Mouse (Mus musculus) bone marrow, adult 2 months (tissue): ENCODE data around the gene Hif3a. TPM values are rescaled to one million over a fixed set of nuclear protein-coding genes. Genes with fewer than 3 reads are reported as not detected.

Experiments
- H3K27ac ChIP-seq: fragments of 200-500 bp; 2 replicates; pipeline ENCODE4 v1.5.1; 2012; ENCODE audit warnings: low read depth, mild to moderate bottlenecking, control low read depth, inconsistent platforms, low read length; ENCODE audit not compliant: control insufficient read depth, poor library complexity, insufficient read depth
- H3K4me1 ChIP-seq: fragments of 200-500 bp; 2 replicates; pipeline ENCODE4 v1.6.1; 2011; ENCODE audit warnings: low read length; ENCODE audit not compliant: control insufficient read depth, insufficient read depth
- H3K4me3 ChIP-seq: fragments of 200-500 bp; replicated peaks from 2 replicates; pipeline ENCODE3; 2011; ENCODE audit warnings: mild to moderate bottlenecking, low read depth, low read length, control low read depth; ENCODE audit not compliant: control insufficient read depth
- CTCF ChIP-seq: fragments of 200-500 bp; IDR thresholded peaks from 2 replicates; pipeline ENCODE4 v1.5.1; 2011; ENCODE audit warnings: low read length, control low read depth; ENCODE audit not compliant: control insufficient read depth, insufficient read depth
- POLR2A ChIP-seq: fragments of 200-500 bp; IDR thresholded peaks from 2 replicates; pipeline ENCODE4 v1.6.1; 2011; ENCODE audit warnings: low read depth, mild to moderate bottlenecking, control low read depth, low read length, borderline replicate concordance; ENCODE audit not compliant: control insufficient read depth
- WGBS: fragments of 180-500 bp; shearing (Covaris S2); methylation state at CpG from one replicate; pipeline ENCODE4 v1.1.7; 2018; 5-methylcytosine and 5-hydroxymethylcytosine counted together
- polyA plus RNA-seq: library from polyadenylated mRNA; stranded (reverse); fragments of >200 nt; gene quantifications from 2 replicates; pipeline ENCODE4 v1.2.4, GENCODE M21; 2011; ENCODE audit warnings: low replicate concordance; ENCODE audit not compliant: missing spikeins, insufficient read depth, insufficient read length

The Hif3a gene
- polyA plus RNA-seq, 1 experiment = 1.8 TPM

- H3K4me1 ChIP-seq = peaks cover 7% of the 10 kb centered on the region
- TF ChIP-seq CTCF (no peak), POLR2A (no peak)
- no peak overlapping the region for H3K27ac ChIP-seq
- WGBS = 64% methylated on average over 7 of the region's 7 CpGs
- no peak overlapping the region for H3K4me3 ChIP-seq
These were observed 32.0 kb downstream of the Hif3a start for GRCm38 (mm10) chr7:17030239-17030638.

GRCm38 (mm10) chr7:17028923-17029322 is 33.3 kb downstream of the Hif3a start:
- WGBS = 84% methylated on average over 7 of the region's 7 CpGs
- H3K27ac ChIP-seq = no peak overlapping the region

GRCm38 (mm10) chr7:17027588-17028343 is 34.5 kb downstream of the Hif3a start, which contains the start of gene Ppp5c:
Ppp5c (minus strand) TSS chr7:17027924.
- TF ChIP-seq CTCF (no peak), POLR2A (0 out of 2 replicates have a peak, but pooled peaks have one; percentile 38)
- H3K27ac ChIP-seq = peak within 1 kb of the TSS; percentile 74
- under 1% methylated on average over 58 of the region's 58 CpGs for WGBS
- peak within 1 kb of the TSS; percentile 86 for H3K4me3 ChIP-seq
- peaks cover 15% of the 10 kb centered on the region for H3K4me1 ChIP-seq

More at GRCm38 (mm10) chr7:17028923-17029322, 33.3 kb downstream of the Hif3a start:
- TF ChIP-seq POLR2A (no peak), CTCF (no peak)
- Histone ChIP-seq H3K4me1 (peaks cover 10% of the 10 kb centered on the region), H3K4me3 (no peak overlapping the region)

GRCm38 (mm10) chr7:17026710-17027587 is 35.3 kb downstream of the Hif3a start:
- peak overlapping the region; percentile 74 for H3K27ac ChIP-seq
- peaks cover 15% of the 10 kb centered on the region for H3K4me1 ChIP-seq
- under 1% methylated on average over 24 of the region's 24 CpGs for WGBS
- H3K4me3 ChIP-seq = peak overlapping the region; percentile 86
- TF ChIP-seq POLR2A (no peak), CTCF (peak; percentile 45; the same call in 1 of the 2 replicates)

- WGBS = 50% methylated on average over 9 of the region's 9 CpGs
- Histone ChIP-seq H3K4me1 (peaks cover 15% of the 10 kb centered on the region), H3K27ac (no peak overlapping the region), H3K4me3 (no peak overlapping the region)
- TF ChIP-seq POLR2A (no peak), CTCF (no peak)
These were observed 36.2 kb downstream of the Hif3a start for GRCm38 (mm10) chr7:17025896-17026622.

- 23% methylated on average over 4 of the region's 4 CpGs for WGBS
- no peak overlapping the region for H3K27ac ChIP-seq
- H3K4me1 ChIP-seq = peaks cover 15% of the 10 kb centered on the region
- H3K4me3 ChIP-seq = no peak overlapping the region
- TF ChIP-seq CTCF = no peak
- TF ChIP-seq POLR2A = no peak
These were observed 36.7 kb downstream of the Hif3a start for GRCm38 (mm10) chr7:17025505-17025894.

GRCm38 (mm10) chr7:17024814-17025504 is 37.3 kb downstream of the Hif3a start:
- H3K4me3 ChIP-seq = no peak overlapping the region
- peaks cover 15% of the 10 kb centered on the region for H3K4me1 ChIP-seq
- TF ChIP-seq POLR2A (no peak), CTCF (no peak)
- 24% methylated on average over 10 of the region's 10 CpGs for WGBS
- H3K27ac ChIP-seq = peak overlapping the region; percentile 47

GRCm38 (mm10) chr7:17024141-17024540 is 38.1 kb downstream of the Hif3a start:
- Histone ChIP-seq H3K27ac (peak overlapping the region; percentile 47), H3K4me3 (no peak overlapping the region), H3K4me1 (peaks cover 15% of the 10 kb centered on the region)
- WGBS = 27% methylated on average over 6 of the region's 6 CpGs
- TF ChIP-seq CTCF (no peak), POLR2A (no peak)
